Mouse (Mus musculus): ENCODE data around the gene Hdac2. TPM values are rescaled to one million over a fixed set of nuclear protein-coding genes. Genes with fewer than 3 reads are reported as not detected.

The Hdac2 gene
- polyA plus RNA-seq (2012; rRNA removed) (85.2 and 128 TPM in 2 replicates), polyA plus RNA-seq (2014; fragmentation: Nextera tagmentation; extraction: Ambion mirVana) (269 and 279 TPM in 2 replicates)

DNA sequence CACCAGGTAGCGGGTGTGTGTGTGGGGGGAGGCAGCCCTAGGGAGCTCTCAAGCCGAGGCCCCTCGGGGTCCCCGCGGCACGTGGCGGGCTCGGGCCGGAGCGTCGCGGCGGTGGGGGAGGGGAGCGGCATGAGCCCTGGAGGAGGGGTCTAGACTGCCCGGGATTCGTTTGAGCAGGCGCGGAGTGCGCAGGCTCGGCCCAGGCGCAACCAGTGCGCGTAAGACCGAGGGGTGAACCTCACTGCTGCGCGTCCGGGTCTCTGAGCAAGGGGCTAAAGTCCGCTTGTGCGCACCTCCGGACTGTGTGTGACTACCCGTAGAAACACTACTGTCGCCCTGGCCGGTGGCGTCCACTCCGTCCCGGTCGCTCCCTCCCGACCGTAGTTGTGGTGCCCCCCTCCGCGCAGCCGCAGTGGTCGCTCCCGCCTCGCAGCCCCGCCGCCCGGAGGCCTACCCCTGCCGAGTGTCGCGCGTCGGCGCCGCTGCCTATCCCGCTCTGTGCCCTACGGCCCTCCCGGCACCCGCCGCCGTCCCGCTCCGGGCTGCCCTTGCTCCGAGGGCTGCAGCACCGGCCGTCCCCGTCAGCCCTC lies at the start of gene Hdac2:
Gene Hdac2 (plus strand): TSS at position 459 of the 590 bp plus-strand sequence.
- ATAC-seq (ENCODE audit: low FRiP score, low read depth) (peak; percentile 96), DNase-seq (ENCODE audit: low spot score) (peak; percentile 87)
- Histone ChIP-seq H3K4me3 (replicated peaks; ENCODE audit: low read length) (peak within 1 kb of the TSS; percentile 99), H3K27me3 (ENCODE audit: control insufficient read depth, insufficient read depth, low read length) (no peaks in the 10 kb centered on the region), H3K27ac (replicated peaks; ENCODE audit: low read depth, low read length) (peak within 1 kb of the TSS; percentile 99), H3K4me2 (replicated peaks; ENCODE audit: low read depth, low read length, severe bottlenecking) (peak within 1 kb of the TSS; percentile 68), H3K36me3 (ENCODE audit: control insufficient read depth, insufficient read depth, low read length) (no peaks in the 10 kb centered on the region), H3K9me3 (ENCODE audit: control insufficient read depth, low read length) (no peaks in the 10 kb centered on the region), H3K4me1 (ENCODE audit: control insufficient read depth, insufficient read depth, low read length) (peaks cover 14% of the 10 kb centered on the region; the same call in 1 of the 2 replicates), H3K9ac (ENCODE audit: low read depth, low read length, severe bottlenecking) (peak within 1 kb of the TSS; percentile 99)
- peak; percentile 78; the same call in 1 of the 2 replicates for TF ChIP-seq POLR2A (IDR thresholded peaks at IDR 0.05; ENCODE audit: borderline replicate concordance, extremely low read depth, insufficient read depth, insufficient read length)
- WGBS = 1% methylated on average over 49 of the region's 67 CpGs

DNA sequence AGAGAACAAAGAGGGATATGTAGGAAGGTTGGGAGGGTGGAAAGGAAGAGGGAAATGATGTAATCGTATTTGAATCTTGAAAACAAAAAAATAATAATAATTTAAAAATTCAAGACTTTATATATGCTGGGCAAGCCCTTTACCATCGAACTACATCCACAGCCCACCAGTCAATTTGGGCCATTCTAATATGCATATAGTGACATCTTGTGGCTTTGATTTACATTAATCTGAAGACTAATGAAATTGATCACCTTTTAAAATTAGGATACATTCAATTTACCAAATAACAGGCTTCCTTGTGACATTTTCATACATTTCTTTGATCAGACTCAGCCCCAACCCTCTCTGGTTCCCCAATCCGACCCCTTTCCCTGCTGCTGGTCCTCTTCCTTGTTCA lies 46.1 kb upstream of the Hdac2 start:
- Histone ChIP-seq H3K4me2 (replicated peaks; ENCODE audit: low read depth, low read length, severe bottlenecking) (no peak overlapping the region), H3K9me3 (ENCODE audit: control insufficient read depth, low read length) (no peaks in the 10 kb centered on the region), H3K27ac (replicated peaks; ENCODE audit: low read depth, low read length) (no peak overlapping the region), H3K4me3 (replicated peaks; ENCODE audit: low read length) (no peak overlapping the region), H3K4me1 (ENCODE audit: control insufficient read depth, insufficient read depth, low read length) (no peaks in the 10 kb centered on the region), H3K36me3 (ENCODE audit: control insufficient read depth, insufficient read depth, low read length) (no peaks in the 10 kb centered on the region), H3K27me3 (ENCODE audit: control insufficient read depth, insufficient read depth, low read length) (no peaks in the 10 kb centered on the region), H3K9ac (ENCODE audit: low read depth, low read length, severe bottlenecking) (no peak overlapping the region)
- DNase-seq (ENCODE audit: low spot score) (no peak), ATAC-seq (ENCODE audit: low FRiP score, low read depth) (no peak)
- WGBS = 78% methylated on average over 3 of the region's 3 CpGs
- no peak for TF ChIP-seq POLR2A (IDR thresholded peaks at IDR 0.05; ENCODE audit: borderline replicate concordance, extremely low read depth, insufficient read depth, insufficient read length)

DNA sequence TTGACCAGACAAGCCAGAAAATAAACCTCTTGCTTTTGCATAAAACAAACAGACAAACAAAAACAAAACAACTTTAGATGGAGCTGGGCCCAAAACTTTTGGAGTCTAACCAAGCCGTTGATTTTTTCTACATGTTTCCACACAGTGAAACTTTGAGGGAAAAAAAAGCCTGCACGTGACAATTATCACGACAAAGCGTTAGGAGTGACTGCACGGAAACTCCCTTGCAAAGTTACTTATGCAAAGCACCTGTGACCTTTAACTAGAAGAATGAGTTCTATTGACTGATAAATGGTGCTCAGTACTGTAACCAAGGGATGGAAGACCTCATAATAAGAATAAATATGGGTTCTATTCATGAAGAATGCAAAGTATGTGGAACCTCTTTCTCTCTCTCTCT lies 38.5 kb upstream of the Hdac2 start:
- no peak for ATAC-seq (ENCODE audit: low FRiP score, low read depth)

DNA sequence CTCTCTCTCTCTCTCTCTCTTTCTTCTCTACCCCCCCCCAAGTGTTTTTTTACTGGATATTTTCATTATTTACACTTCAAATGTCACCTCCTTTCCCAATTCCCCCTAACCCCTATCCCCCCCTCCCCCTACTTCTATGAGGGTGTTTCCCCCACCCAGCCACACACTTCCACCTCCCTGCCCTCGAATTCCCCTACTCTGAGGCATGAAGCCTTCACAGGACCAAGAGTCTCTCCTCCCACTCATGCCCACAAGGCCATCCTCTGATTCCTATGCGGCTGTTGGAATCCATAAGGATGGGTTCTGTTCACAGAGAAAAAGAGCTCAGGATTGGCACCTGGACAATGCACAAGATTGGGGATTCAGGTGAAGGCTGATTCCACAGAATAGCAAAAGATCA lies 38.1 kb upstream of the Hdac2 start:
- no peak overlapping the region for H3K9ac ChIP-seq (ENCODE audit: low read depth, low read length, severe bottlenecking)
- no peaks in the 10 kb centered on the region for H3K9me3 ChIP-seq (ENCODE audit: control insufficient read depth, low read length)
- no peaks in the 10 kb centered on the region for H3K36me3 ChIP-seq (ENCODE audit: control insufficient read depth, insufficient read depth, low read length)
- no peaks in the 10 kb centered on the region for H3K4me1 ChIP-seq (ENCODE audit: control insufficient read depth, insufficient read depth, low read length)
- H3K4me3 ChIP-seq (replicated peaks; ENCODE audit: low read length) = no peak overlapping the region
- no peak for TF ChIP-seq POLR2A (IDR thresholded peaks at IDR 0.05; ENCODE audit: borderline replicate concordance, extremely low read depth, insufficient read depth, insufficient read length)
- ATAC-seq (ENCODE audit: low FRiP score, low read depth) = no peak
- WGBS = 67% methylated on average over 2 of the region's 2 CpGs
- DNase-seq (ENCODE audit: low spot score) = no peak
- H3K27me3 ChIP-seq (ENCODE audit: control insufficient read depth, insufficient read depth, low read length) = no peaks in the 10 kb centered on the region
- H3K27ac ChIP-seq (replicated peaks; ENCODE audit: low read depth, low read length) = no peak overlapping the region
- no peak overlapping the region for H3K4me2 ChIP-seq (replicated peaks; ENCODE audit: low read depth, low read length, severe bottlenecking)

More for the DNA sequence above, 38.5 kb upstream of the Hdac2 start:
- no peak for TF ChIP-seq POLR2A (IDR thresholded peaks at IDR 0.05; ENCODE audit: borderline replicate concordance, extremely low read depth, insufficient read depth, insufficient read length)
- no peaks in the 10 kb centered on the region for H3K36me3 ChIP-seq (ENCODE audit: control insufficient read depth, insufficient read depth, low read length)
- H3K4me2 ChIP-seq (replicated peaks; ENCODE audit: low read depth, low read length, severe bottlenecking) = no peak overlapping the region
- H3K27ac ChIP-seq (replicated peaks; ENCODE audit: low read depth, low read length) = no peak overlapping the region
- DNase-seq (ENCODE audit: low spot score) = no peak
- 79% methylated on average over 5 of the region's 5 CpGs for WGBS
- no peaks in the 10 kb centered on the region for H3K9me3 ChIP-seq (ENCODE audit: control insufficient read depth, low read length)
- H3K9ac ChIP-seq (ENCODE audit: low read depth, low read length, severe bottlenecking) = no peak overlapping the region
- H3K4me1 ChIP-seq (ENCODE audit: control insufficient read depth, insufficient read depth, low read length) = no peaks in the 10 kb centered on the region
- no peaks in the 10 kb centered on the region for H3K27me3 ChIP-seq (ENCODE audit: control insufficient read depth, insufficient read depth, low read length)
- no peak overlapping the region for H3K4me3 ChIP-seq (replicated peaks; ENCODE audit: low read length)

DNA sequence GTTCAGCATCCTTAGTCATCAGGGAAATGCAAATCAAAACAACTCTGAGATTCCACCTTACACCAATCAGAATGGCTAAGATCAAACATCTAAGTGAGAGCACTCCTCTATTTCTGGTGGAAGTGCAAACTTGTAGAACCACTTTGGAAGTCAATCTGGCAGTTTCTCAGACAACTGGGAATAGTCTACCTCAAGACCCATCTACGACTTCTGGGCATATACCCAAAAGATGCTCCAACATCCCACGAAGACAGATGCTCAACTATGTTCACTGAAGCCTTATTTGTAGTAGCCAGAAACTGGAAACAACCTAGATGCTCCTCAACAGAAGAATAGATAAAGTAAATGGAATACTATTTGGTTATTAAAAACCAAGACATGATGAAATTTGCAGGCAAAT lies 22.6 kb upstream of the Hdac2 start:
- no peaks in the 10 kb centered on the region for H3K9me3 ChIP-seq (ENCODE audit: control insufficient read depth, low read length)
- H3K27ac ChIP-seq (replicated peaks; ENCODE audit: low read depth, low read length) = no peak overlapping the region
- no peak overlapping the region for H3K4me2 ChIP-seq (replicated peaks; ENCODE audit: low read depth, low read length, severe bottlenecking)
- no peak overlapping the region for H3K9ac ChIP-seq (ENCODE audit: low read depth, low read length, severe bottlenecking)
- DNase-seq (ENCODE audit: low spot score) (no peak), ATAC-seq (ENCODE audit: low FRiP score, low read depth) (no peak)
- 83% methylated on average over 2 of the region's 2 CpGs for WGBS
- no peak for TF ChIP-seq POLR2A (IDR thresholded peaks at IDR 0.05; ENCODE audit: borderline replicate concordance, extremely low read depth, insufficient read depth, insufficient read length)
- no peaks in the 10 kb centered on the region for H3K4me1 ChIP-seq (ENCODE audit: control insufficient read depth, insufficient read depth, low read length)
- H3K4me3 ChIP-seq (replicated peaks; ENCODE audit: low read length) = no peak overlapping the region
- H3K36me3 ChIP-seq (ENCODE audit: control insufficient read depth, insufficient read depth, low read length) = no peaks in the 10 kb centered on the region
- H3K27me3 ChIP-seq (ENCODE audit: control insufficient read depth, insufficient read depth, low read length) = no peaks in the 10 kb centered on the region

All from limb, embryonic 14.5 days (tissue).